Mouse (Mus musculus) ES-Bruce4 (cell line): Measurements from ENCODE around the gene Gnaq. TPM values are rescaled to one million over a fixed set of nuclear protein-coding genes. Genes with fewer than 3 reads are reported as not detected.

Experiments
- H3K27ac ChIP-seq: 2 replicates; pipeline ENCODE4 v1.5.1; 2012; ENCODE audit warnings: low read length, inconsistent platforms; ENCODE audit not compliant: insufficient read depth
- H3K27me3 ChIP-seq: 2 replicates; pipeline ENCODE4 v1.6.1; 2012; ENCODE audit warnings: mild to moderate bottlenecking, low read length, inconsistent platforms; ENCODE audit not compliant: control insufficient read depth, poor library complexity, insufficient read depth, severe bottlenecking
- H3K36me3 ChIP-seq: 2 replicates; pipeline ENCODE4 v1.6.1; 2012; ENCODE audit warnings: inconsistent platforms, mild to moderate bottlenecking, low read length, moderate library complexity; ENCODE audit not compliant: control insufficient read depth, poor library complexity, insufficient read depth, severe bottlenecking
- H3K4me1 ChIP-seq: one replicate; pipeline ENCODE4 v1.8.1; 2011; ENCODE audit warnings: low read length; ENCODE audit not compliant: control insufficient read depth, insufficient read depth
- H3K4me3 ChIP-seq: 2 replicates; pipeline ENCODE4 v1.5.1; 2011; ENCODE audit warnings: low read depth, mild to moderate bottlenecking, low read length
- H3K9ac ChIP-seq: 2 replicates; pipeline ENCODE4 v1.6.1; 2012; ENCODE audit warnings: low read depth, mild to moderate bottlenecking, inconsistent platforms; ENCODE audit not compliant: poor library complexity, severe bottlenecking
- H3K9me3 ChIP-seq: replicated peaks from 2 replicates; pipeline ENCODE4 v1.6.1; 2012; ENCODE audit warnings: mild to moderate bottlenecking, low read length, inconsistent platforms; ENCODE audit not compliant: control insufficient read depth, poor library complexity, insufficient read depth, severe bottlenecking
- CTCF ChIP-seq: IDR thresholded peaks from one replicate; pipeline ENCODE4 v1.8.1; 2011; ENCODE audit warnings: low read depth, low read length
- EP300 ChIP-seq: IDR thresholded peaks from 2 replicates; pipeline ENCODE4 v1.6.1; 2011; ENCODE audit warnings: low read depth, low read length; ENCODE audit not compliant: insufficient read depth
- POLR2A ChIP-seq: IDR thresholded peaks from one replicate; pipeline ENCODE4 v1.8.1; 2011; ENCODE audit warnings: low read length; ENCODE audit not compliant: insufficient read depth
- polyA plus RNA-seq: library from polyadenylated mRNA; stranded (reverse); fragments of >200 nt; gene quantifications from 2 replicates; pipeline ENCODE4 v1.2.4, GENCODE M21; 2011; ENCODE audit warnings: low read depth; ENCODE audit not compliant: missing spikeins, insufficient read depth, insufficient read length

The Gnaq gene
- polyA plus RNA-seq, 1 experiment = 37.7 TPM

DNA sequence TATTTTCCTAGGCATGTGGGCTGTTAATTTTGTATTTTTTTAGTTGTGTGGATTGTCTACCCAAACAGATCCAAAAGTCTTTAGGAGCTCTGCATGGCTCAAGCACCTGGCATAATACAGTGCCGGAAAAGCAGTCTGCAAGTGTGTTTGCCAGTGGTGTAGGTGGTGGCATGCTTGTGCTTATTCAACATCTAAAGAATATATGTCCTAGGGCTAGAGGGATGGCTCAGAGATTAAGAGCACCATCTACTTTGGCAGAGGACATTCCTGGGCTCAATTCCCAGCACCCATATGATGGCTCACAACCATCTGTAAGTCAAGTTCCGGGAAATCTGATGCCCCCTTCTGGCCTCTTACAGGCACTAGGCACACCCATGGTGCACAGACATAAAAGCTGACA lies 3.5 kb upstream of the Gnaq start:
- Histone ChIP-seq H3K9me3 (no peaks in the 10 kb centered on the region), H3K27ac (no peak overlapping the region), H3K27me3 (no peaks in the 10 kb centered on the region), H3K4me1 (no peaks in the 10 kb centered on the region), H3K36me3 (no peaks in the 10 kb centered on the region), H3K9ac (no peak overlapping the region), H3K4me3 (no peak overlapping the region)
- TF ChIP-seq CTCF (no peak), POLR2A (no peak), EP300 (no peak)

DNA sequence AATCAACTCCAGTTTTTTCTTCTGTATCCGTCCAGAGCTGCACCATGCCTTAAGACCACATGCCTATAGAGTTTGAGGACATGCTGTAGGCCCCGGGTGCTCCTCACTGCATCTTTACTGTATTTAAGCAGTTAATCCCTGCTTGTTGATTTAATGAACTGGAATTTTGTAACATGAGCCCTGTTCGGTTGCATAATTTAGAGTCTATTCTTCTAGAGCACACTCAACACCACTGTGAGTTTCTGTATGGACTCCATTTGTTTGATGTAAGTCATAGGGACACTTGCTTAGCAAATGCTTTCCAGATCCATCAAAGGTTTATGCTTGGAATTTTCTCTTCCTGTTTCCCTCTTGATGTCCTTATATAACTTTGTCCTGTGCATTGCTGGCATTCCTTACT lies 2.2 kb upstream of the Gnaq start:
- Histone ChIP-seq H3K9ac (no peak overlapping the region), H3K27ac (no peak overlapping the region), H3K27me3 (no peaks in the 10 kb centered on the region), H3K4me3 (no peak overlapping the region), H3K9me3 (no peaks in the 10 kb centered on the region), H3K4me1 (no peaks in the 10 kb centered on the region), H3K36me3 (no peaks in the 10 kb centered on the region)
- TF ChIP-seq POLR2A (no peak), CTCF (no peak), EP300 (no peak)

DNA sequence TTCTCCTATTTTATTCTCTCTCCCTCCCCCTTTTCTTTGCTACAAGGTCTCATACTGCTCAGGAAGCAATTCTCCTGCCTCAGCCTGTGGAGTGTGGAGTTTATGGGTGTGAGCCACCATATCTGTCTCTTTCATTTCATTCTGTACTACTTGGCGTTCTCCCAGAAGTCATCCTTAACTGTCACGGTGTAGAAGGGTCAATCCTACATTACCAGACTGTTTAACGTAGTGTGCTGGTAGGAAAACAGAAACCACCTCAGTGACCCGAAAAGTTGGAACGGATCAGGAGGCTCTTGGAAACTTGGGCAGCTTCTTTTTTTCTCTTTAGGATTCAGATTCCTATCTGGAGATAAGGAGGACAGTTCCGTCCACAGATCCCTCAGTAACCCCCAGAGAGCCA lies 800 bp upstream of the Gnaq start:
- Histone ChIP-seq H3K4me1 (no peaks in the 10 kb centered on the region), H3K27me3 (no peaks in the 10 kb centered on the region), H3K9me3 (no peaks in the 10 kb centered on the region), H3K4me3 (peak overlapping the region; percentile 34), H3K36me3 (no peaks in the 10 kb centered on the region), H3K27ac (no peak overlapping the region), H3K9ac (peak overlapping the region; percentile 96)
- TF ChIP-seq CTCF = no peak
- TF ChIP-seq EP300 = no peak
- no peak for TF ChIP-seq POLR2A

DNA sequence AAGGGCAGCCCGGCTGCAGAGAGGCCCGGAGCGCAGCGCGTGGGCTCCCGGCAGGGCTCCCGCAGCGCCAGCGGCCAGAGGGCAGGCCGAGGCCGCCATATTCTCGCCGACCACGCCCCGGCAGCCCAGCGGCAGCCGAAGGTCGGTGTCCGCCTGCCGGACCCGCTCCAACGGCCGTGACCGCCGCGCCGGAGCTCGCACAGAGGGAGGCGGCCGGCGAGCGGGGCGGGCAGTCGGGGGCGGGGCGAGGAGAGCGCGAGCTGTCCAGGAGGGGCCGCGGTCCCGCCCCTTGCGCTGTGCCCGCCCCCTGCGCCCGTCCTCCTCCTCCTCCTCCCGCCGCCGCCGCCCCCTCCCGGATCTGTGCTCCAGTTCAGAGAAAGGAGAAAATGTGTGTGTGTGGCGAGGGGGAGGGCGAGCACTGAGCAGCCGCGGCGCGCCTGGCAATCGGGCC lies 266 bp upstream of the Gnaq start:
- Histone ChIP-seq H3K27ac (no peak overlapping the region), H3K9ac (peak overlapping the region; percentile 96), H3K36me3 (no peaks in the 10 kb centered on the region), H3K9me3 (no peaks in the 10 kb centered on the region), H3K4me3 (peak overlapping the region; percentile 35), H3K27me3 (no peaks in the 10 kb centered on the region), H3K4me1 (no peaks in the 10 kb centered on the region)
- TF ChIP-seq CTCF = no peak
- no peak for TF ChIP-seq POLR2A
- TF ChIP-seq EP300 = no peak

DNA sequence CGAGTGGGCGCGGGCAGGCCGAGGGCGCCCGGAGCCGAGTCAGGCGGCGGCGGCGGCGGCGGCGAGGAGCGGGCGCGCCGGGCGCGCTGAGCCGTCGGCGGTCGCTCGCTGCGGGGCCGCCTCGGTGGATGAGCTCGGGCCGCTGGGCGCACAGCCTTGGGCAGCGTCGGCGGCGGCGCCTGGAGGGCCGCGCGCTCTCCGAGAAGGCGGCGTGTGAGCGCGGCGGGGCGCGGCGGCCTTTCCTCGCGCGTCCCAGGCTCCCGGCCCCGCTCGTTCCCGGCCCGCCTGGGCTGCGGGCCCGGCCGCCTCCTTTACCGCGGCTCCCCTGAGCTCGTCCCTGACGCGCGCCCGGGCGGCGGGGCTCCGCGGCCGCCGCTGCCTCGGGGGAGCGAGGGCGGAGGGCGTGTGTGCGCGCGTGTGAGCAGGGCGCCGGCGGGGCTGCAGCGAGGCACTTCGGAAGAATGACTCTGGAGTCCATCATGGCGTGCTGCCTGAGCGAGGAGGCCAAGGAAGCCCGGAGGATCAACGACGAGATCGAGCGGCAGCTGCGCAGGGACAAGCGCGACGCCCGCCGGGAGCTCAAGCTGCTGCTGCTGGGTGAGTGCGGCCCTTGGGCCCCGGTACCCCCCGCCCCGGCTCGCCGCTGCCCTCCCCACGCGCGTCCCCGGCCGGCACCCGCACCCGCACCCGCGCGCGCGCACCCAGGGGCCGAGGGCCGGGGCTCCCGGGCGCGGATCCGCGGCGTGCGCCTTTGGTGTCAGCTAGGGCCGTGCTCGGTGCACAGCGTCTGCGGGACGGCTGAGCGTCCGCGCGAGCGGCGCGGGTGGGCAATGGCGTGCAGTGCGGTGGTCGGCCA lies 462 bp downstream of the Gnaq start:
- no peak for TF ChIP-seq CTCF
- TF ChIP-seq POLR2A = no peak
- no peak for TF ChIP-seq EP300
- H3K27ac ChIP-seq = peak overlapping the region; percentile 18; the same call in 1 of the 2 replicates
- no peaks in the 10 kb centered on the region for H3K36me3 ChIP-seq
- peak overlapping the region; percentile 96 for H3K9ac ChIP-seq
- peak overlapping the region; percentile 96 for H3K4me3 ChIP-seq
- no peaks in the 10 kb centered on the region for H3K4me1 ChIP-seq
- no peaks in the 10 kb centered on the region for H3K27me3 ChIP-seq
- H3K9me3 ChIP-seq = no peaks in the 10 kb centered on the region

DNA sequence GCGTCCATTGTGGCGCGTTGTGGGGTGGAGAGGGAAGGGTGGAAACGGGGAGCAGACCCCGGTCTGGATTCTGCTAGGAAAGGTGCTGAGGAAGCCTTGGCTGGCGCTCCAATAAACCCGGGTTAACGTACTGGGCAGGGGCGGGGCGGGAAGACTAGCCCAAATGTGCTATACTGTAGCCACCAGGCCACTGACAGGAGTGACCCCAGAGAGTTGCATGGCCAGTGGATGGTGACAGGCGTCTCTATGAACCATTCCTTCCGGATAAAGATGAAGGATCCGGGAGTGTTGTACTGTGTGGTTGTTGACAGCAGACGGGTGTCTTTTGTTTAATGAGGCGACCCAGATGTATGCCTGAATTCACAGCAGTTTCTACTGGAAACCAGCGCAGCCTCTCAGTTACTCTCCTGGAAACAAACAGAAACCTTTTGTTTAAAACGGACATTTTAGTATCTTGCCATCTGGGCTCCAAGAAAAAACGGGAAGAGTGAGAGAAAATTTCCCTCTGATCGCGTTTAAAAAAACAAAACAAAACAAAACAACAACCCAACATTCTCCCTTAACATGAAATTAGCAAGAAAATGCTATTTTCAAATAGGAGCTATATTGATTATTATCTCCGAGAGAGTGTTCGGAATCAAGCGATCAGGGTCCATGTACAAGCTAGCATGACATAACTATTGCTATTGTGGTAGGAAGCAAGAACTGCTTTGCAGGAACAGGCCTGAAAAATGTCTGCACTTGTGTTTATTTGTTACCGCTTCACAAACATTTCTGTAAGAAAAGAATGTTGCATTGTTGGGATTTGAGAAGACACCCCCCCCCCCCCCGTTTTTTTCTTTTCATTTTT lies 1.3 kb downstream of the Gnaq start:
- no peak for TF ChIP-seq CTCF
- TF ChIP-seq EP300 = no peak
- no peak for TF ChIP-seq POLR2A
- H3K9ac ChIP-seq = peak overlapping the region; percentile 96
- no peak overlapping the region for H3K27ac ChIP-seq
- no peaks in the 10 kb centered on the region for H3K9me3 ChIP-seq
- H3K4me1 ChIP-seq = no peaks in the 10 kb centered on the region
- H3K36me3 ChIP-seq = no peaks in the 10 kb centered on the region
- H3K27me3 ChIP-seq = no peaks in the 10 kb centered on the region
- H3K4me3 ChIP-seq = peak overlapping the region; percentile 96
